Mouse (Mus musculus): ENCODE measurements at regions not wholly inside any gene's neighbourhood (a gene's known extent, or its start where the extent isn't known, plus 50 kb on each side); places are given as distances from the start of the nearest gene placed in this dataset.

- intact Hi-C loops (cut with DNase I): no loop called here
- Histone ChIP-seq H3K4me3 (no peak overlapping the region), H3K36me3 (ENCODE audit: control insufficient read depth, insufficient read depth, low read length) (no peaks in the 10 kb centered on the region), H3K9ac (ENCODE audit: low read depth, low read length) (no peak overlapping the region), H3K4me1 (ENCODE audit: control insufficient read depth, insufficient read depth, low read length) (no peaks in the 10 kb centered on the region), H3K27ac (no peak overlapping the region), H3K79me2 (replicated peaks; ENCODE audit: control insufficient read depth, insufficient read depth, low read length) (no peaks in the 10 kb centered on the region), H3K27me3 (ENCODE audit: control insufficient read depth, insufficient read depth, low read length) (no peaks in the 10 kb centered on the region)
- 43% methylated on average over 4 of the region's 4 CpGs for WGBS
- DNase-seq: no peak
- TF ChIP-seq CTCF (IDR thresholded peaks at IDR 0.05) (no peak), POLR2A (IDR thresholded peaks at IDR 0.05; ENCODE audit: insufficient read depth, low read depth, low read length) (no peak), EP300 (IDR thresholded peaks at IDR 0.05; ENCODE audit: insufficient read depth, low read depth, low read length) (no peak)
Measured at GRCm38 (mm10) chr14:79907761-79908160, 76.1 kb upstream of the Olfm4 start.

- intact Hi-C loops (cut with DNase I): no loop called here
Measured at GRCm38 (mm10) chr14:79905574-79905973, 78.3 kb upstream of the Olfm4 start.

GRCm38 (mm10) chr14:79902355-79902754 lies 81.5 kb upstream of the Olfm4 start:
- no peak for DNase-seq
- H3K4me3 ChIP-seq: no peak overlapping the region
- no peak overlapping the region for H3K9ac ChIP-seq (ENCODE audit: low read depth, low read length)
- intact Hi-C loops (cut with DNase I): no loop called here
- H3K36me3 ChIP-seq (ENCODE audit: control insufficient read depth, insufficient read depth, low read length): no peaks in the 10 kb centered on the region
- H3K27me3 ChIP-seq (ENCODE audit: control insufficient read depth, insufficient read depth, low read length): no peaks in the 10 kb centered on the region
- H3K79me2 ChIP-seq (replicated peaks; ENCODE audit: control insufficient read depth, insufficient read depth, low read length): no peaks in the 10 kb centered on the region
- H3K27ac ChIP-seq: no peak overlapping the region
- no peaks in the 10 kb centered on the region for H3K4me1 ChIP-seq (ENCODE audit: control insufficient read depth, insufficient read depth, low read length)
- WGBS: 0% methylated on average over 1 of the region's 1 CpGs
- TF ChIP-seq EP300 (IDR thresholded peaks at IDR 0.05; ENCODE audit: insufficient read depth, low read depth, low read length): no peak
- no peak for TF ChIP-seq CTCF (IDR thresholded peaks at IDR 0.05)
- no peak for TF ChIP-seq POLR2A (IDR thresholded peaks at IDR 0.05; ENCODE audit: insufficient read depth, low read depth, low read length)

More at GRCm38 (mm10) chr14:79905574-79905973, 78.3 kb upstream of the Olfm4 start:
- no peaks in the 10 kb centered on the region for H3K4me1 ChIP-seq (ENCODE audit: control insufficient read depth, insufficient read depth, low read length)
- TF ChIP-seq EP300 (IDR thresholded peaks at IDR 0.05; ENCODE audit: insufficient read depth, low read depth, low read length): no peak
- TF ChIP-seq CTCF (IDR thresholded peaks at IDR 0.05): no peak
- TF ChIP-seq POLR2A (IDR thresholded peaks at IDR 0.05; ENCODE audit: insufficient read depth, low read depth, low read length): no peak
- WGBS: 64% methylated on average over 2 of the region's 2 CpGs
- no peak overlapping the region for H3K9ac ChIP-seq (ENCODE audit: low read depth, low read length)
- H3K36me3 ChIP-seq (ENCODE audit: control insufficient read depth, insufficient read depth, low read length): no peaks in the 10 kb centered on the region
- H3K27ac ChIP-seq: no peak overlapping the region
- H3K27me3 ChIP-seq (ENCODE audit: control insufficient read depth, insufficient read depth, low read length): no peaks in the 10 kb centered on the region
- DNase-seq: no peak
- no peaks in the 10 kb centered on the region for H3K79me2 ChIP-seq (replicated peaks; ENCODE audit: control insufficient read depth, insufficient read depth, low read length)
- H3K4me3 ChIP-seq: no peak overlapping the region

GRCm38 (mm10) chr14:79898240-79898639 lies 85.6 kb upstream of the Olfm4 start:
- H3K27ac ChIP-seq: no peak overlapping the region
- TF ChIP-seq CTCF (IDR thresholded peaks at IDR 0.05) (no peak), EP300 (IDR thresholded peaks at IDR 0.05; ENCODE audit: insufficient read depth, low read depth, low read length) (no peak), POLR2A (IDR thresholded peaks at IDR 0.05; ENCODE audit: insufficient read depth, low read depth, low read length) (no peak)
- H3K36me3 ChIP-seq (ENCODE audit: control insufficient read depth, insufficient read depth, low read length): no peaks in the 10 kb centered on the region
- 3% methylated on average over 5 of the region's 5 CpGs for WGBS
- no peak overlapping the region for H3K9ac ChIP-seq (ENCODE audit: low read depth, low read length)
- DNase-seq: no peak
- H3K79me2 ChIP-seq (replicated peaks; ENCODE audit: control insufficient read depth, insufficient read depth, low read length): no peaks in the 10 kb centered on the region
- intact Hi-C loops (cut with DNase I): no loop called here
- H3K4me1 ChIP-seq (ENCODE audit: control insufficient read depth, insufficient read depth, low read length): no peaks in the 10 kb centered on the region
- no peaks in the 10 kb centered on the region for H3K27me3 ChIP-seq (ENCODE audit: control insufficient read depth, insufficient read depth, low read length)
- H3K4me3 ChIP-seq: no peak overlapping the region

- Histone ChIP-seq H3K27ac (no peak overlapping the region), H3K4me1 (ENCODE audit: control insufficient read depth, insufficient read depth, low read length) (no peaks in the 10 kb centered on the region), H3K79me2 (replicated peaks; ENCODE audit: control insufficient read depth, insufficient read depth, low read length) (no peaks in the 10 kb centered on the region), H3K36me3 (ENCODE audit: control insufficient read depth, insufficient read depth, low read length) (no peaks in the 10 kb centered on the region), H3K9ac (ENCODE audit: low read depth, low read length) (no peak overlapping the region), H3K4me3 (no peak overlapping the region), H3K27me3 (ENCODE audit: control insufficient read depth, insufficient read depth, low read length) (no peaks in the 10 kb centered on the region)
- WGBS: 81% methylated on average over 4 of the region's 4 CpGs
- no peak for DNase-seq
- intact Hi-C loops (cut with DNase I): no loop called here
- TF ChIP-seq CTCF (IDR thresholded peaks at IDR 0.05) (no peak), EP300 (IDR thresholded peaks at IDR 0.05; ENCODE audit: insufficient read depth, low read depth, low read length) (no peak), POLR2A (IDR thresholded peaks at IDR 0.05; ENCODE audit: insufficient read depth, low read depth, low read length) (no peak)
Measured at GRCm38 (mm10) chr14:79893241-79893640, 90.6 kb upstream of the Olfm4 start.

- Histone ChIP-seq H3K4me3 (no peak overlapping the region), H3K27me3 (ENCODE audit: control insufficient read depth, insufficient read depth, low read length) (no peaks in the 10 kb centered on the region), H3K4me1 (ENCODE audit: control insufficient read depth, insufficient read depth, low read length) (no peaks in the 10 kb centered on the region), H3K79me2 (replicated peaks; ENCODE audit: control insufficient read depth, insufficient read depth, low read length) (no peaks in the 10 kb centered on the region), H3K9ac (ENCODE audit: low read depth, low read length) (no peak overlapping the region), H3K36me3 (ENCODE audit: control insufficient read depth, insufficient read depth, low read length) (no peaks in the 10 kb centered on the region), H3K27ac (no peak overlapping the region)
- TF ChIP-seq CTCF (IDR thresholded peaks at IDR 0.05) (no peak), EP300 (IDR thresholded peaks at IDR 0.05; ENCODE audit: insufficient read depth, low read depth, low read length) (no peak), POLR2A (IDR thresholded peaks at IDR 0.05; ENCODE audit: insufficient read depth, low read depth, low read length) (no peak)
- no peak for DNase-seq
- intact Hi-C loops (cut with DNase I): no loop called here
- WGBS: 50% methylated on average over 2 of the region's 2 CpGs
Measured at GRCm38 (mm10) chr14:79890682-79891081, 93.2 kb upstream of the Olfm4 start.
